In genomic region chr1:41212876-41213275, GRCm38 (mm10) we compare ENCODE assay signal across 7 mouse cellular contexts.
"Had no signal": no experiment of that assay in that cellular context is flagged by ENCODE, and none has a peak within 500 bp of the region (broad histone marks: within the 10 kb centered on the region; RNA-seq: fewer than 3 reads in every experiment).

No protein-coding gene starts in this region.

- DNase-seq: lung, adult 2 months; lung, postnatal 14 days; lung, postnatal 36 days; right cerebral cortex, postnatal 14 days; thymus, adult 2 months; thymus, postnatal 25 days; thymus, postnatal 4 days had no signal
